Mouse (Mus musculus): ENCODE results near the gene Gm42742. TPM values are rescaled to one million over a fixed set of nuclear protein-coding genes. Genes with fewer than 3 reads are reported as not detected.
A peak's percentile ranks its signal among the peaks of the same experiment; 100 is the strongest.

The Gm42742 gene
- total RNA-seq, 4 experiments from 2014 or later = 5.5 to 40.3 (median 28.9) TPM

DNA sequence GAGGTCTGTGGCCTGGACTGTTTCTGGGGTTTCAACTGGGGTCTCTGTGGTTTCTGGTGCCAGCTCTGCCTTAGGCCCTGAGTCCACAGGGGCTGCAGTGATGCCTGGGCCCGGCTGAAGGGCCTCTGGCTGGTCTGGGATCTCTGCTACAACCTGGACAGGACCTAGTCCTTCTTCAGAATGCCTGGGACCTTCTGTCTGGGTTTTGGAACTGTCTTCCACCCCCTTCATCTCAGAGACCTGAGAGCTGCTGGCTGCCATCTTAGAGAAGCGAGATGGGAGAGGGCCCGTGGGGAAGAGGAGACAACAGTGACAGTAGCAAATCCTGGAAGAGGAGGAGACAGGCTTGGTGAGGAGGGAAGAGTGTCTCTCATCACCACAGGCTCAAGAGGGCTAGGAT, 866 bp downstream of the Gm42742 start:
- DNase-seq = no peak

DNA sequence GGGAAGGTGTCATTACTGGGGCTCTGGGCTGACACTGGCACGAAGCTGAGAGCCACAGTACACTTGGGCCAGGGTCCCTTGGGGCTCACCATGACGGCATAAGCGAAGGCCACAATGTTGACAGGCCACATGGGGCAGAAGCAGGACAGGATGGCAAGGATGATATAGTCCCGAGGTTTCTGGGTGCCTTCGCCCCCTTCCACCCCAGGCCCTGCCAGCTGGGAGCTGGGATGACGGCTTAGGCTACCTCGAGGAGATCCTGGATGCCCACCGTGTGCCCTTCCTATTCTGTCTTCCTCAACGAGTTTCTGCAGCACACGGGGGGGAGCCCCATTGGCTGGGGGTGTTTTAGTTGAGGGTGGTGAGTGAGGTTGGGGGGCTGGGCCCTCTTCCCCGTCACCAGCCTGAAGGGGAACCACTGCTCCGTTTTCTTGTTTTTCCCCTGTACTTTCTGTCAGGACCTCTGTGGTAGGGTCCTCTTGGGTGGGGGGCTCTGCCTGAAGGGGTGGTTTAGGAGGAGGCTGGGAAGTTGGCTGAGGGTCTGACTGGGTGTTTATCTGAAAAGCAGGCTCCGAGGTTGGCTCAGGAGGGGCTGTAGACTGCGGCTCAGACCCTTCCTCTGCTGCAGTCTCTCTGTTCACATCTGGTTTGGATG, 1.5 kb downstream of the Gm42742 start:
- DNase-seq = no peak

DNA sequence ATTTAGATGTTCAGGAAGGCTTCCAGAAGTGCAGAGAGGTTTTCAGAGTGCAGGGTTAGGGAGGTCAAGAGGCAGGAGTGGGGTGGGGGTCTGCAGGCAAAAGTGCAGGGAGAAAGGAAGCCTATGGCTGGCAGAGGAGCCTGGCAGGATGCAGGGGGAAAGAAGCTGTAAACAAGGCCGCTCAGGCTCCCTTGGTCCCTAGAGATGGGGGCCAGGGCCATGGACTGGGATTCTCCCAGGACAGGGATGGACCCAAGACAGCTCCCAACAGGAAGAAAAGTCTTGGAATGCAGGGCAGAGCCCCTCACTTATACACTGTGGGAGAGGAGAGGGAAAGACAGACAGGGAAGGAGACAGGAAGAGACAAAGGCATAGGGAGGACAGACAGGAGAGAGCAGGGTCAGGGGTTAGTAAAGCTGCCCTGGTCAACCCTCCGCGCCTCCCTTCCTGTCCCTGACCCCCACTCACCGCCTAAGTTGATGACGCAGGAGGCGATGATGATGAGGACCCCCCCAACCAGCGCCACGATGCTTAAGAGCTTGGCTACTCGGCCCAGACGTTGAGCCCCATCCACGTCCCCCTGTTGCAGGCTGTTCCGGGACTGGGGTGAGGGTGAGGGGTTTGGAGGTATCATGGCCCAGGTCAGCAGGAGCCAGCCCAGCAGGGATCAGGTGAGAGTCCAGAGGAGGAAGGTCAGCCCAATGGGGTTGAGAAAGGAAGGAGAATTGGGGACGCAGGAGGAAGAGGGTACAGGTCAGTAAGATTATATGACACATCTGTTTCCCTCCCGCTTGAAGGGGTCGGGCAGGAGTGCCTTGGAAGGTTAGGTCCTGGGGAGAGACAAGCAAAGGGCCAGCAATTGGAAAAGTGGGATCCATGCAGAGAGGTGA, 2.2 kb downstream of the Gm42742 start:
- peak; percentile 30 for DNase-seq

DNA sequence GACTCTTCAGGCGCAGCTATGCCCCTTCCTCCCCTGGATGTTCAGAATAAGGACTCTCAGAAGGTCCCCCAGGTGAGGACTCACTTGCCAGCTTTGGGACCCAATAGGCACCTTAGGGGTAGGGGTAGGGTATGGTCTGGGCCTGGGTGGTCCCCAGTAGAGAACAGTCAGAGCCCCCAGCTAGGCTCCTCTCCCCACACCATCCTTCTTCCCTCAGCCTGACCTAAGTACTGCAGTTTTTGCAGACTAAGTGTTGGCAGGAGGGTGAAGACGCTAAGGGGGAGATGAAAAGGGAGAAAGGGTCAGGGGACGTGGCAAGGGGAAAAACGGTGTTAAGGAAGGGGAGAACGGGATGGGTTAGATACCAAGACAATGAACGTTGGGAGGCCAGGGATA, 2.9 kb downstream of the Gm42742 start:
- DNase-seq = no peak

DNA sequence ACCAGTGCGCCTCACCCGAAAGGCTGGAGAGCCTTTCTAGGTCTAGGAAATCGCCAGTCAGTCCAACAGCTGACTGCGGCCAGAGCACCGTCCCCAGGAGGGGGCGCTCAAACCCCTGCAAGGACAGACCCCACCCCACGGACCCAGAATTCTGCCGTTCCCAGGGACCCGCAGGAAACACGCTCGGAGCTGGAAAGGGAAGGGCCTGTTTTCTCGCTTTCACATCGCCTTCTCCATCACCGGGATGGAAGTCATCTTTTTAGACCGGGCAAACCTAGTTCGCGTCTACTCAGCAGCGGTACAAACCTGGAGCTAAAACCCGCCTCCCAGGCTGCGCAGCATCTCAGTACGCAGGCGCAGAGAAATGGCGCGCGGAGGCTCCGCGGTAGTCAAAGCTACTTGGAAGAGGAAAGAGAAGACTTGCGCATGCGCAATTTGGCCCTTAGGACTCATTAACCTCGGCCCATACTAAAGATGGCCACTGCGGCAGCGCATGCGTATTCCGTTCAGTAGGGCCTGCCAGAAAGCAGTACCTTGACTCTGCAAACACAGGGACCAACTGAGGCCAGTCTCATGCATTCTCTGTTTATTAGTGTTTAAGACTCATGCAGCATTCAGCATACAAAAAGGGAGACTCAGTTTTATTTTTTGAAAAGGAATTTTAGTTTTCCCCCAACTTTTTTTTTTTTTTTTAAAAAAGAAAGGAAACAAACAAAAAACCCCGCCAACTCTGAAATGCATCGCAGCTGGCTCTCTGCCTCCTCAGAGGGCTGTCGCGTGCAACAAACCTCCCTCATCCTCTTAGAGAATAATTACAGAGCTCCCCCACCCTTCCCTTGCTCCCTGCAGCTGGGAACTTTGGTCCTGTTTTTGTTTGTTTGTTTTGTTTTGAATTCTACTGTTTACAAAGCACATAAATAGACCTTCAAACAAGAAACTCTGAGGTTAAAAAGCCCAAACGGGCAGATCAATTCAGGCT, 3.6 kb downstream of the Gm42742 start, which contains the start of gene Pagr1a:
Pagr1a (minus strand) TSS at position 382 of the 979 bp plus-strand sequence.
- peak; percentile 96 for DNase-seq

DNA sequence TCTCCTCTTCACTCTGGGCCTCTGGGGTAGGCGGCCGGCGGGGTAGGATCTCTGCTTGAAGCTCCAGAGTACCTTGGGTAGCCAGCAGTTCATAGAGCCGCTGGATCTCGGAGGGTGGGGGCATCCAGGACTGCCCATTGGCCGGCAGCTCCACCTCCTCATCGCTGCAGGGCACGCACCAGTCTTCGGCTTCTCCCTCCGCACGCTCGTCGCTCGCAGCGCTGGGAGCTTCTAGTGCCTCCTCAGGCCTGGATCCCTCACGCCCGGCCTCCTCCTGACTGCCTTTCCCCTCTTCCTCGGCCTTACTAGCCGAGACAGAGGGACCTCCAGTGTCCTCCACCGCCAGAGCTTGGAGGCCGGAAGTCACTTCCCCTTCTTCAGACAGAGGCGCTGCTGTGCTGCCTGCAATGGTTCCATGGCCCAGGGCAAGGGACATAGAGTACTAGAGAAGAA, 4.4 kb downstream of the Gm42742 start:
- no peak for DNase-seq

DNA sequence TGATC, 4.6 kb downstream of the Gm42742 start, which contains the start of gene Pagr1b:
Pagr1b (minus strand) TSS at position 4 of the 5 bp plus-strand sequence.
- no peak for DNase-seq

DNA sequence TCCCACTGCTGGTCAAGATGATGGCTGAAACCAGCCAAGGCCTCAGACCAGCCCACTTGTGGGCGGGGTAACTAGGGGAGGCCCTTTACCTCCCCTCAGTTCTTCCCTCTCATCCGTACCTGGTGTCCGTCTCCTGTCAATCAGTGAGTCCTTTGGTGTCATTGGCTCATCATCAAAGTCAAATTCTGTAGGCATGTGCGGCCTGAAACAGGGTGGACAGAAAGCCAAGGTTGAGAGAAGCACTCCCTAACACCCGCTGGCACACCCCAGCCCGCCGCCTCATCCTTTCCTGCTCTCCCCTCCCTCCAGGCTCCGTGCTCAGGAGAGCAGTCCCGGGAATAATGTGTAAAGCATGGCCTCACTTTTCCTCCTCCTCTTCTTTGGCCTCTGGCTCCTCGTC, 4.8 kb downstream of the Gm42742 start:
- DNase-seq = peak; percentile 70

DNA sequence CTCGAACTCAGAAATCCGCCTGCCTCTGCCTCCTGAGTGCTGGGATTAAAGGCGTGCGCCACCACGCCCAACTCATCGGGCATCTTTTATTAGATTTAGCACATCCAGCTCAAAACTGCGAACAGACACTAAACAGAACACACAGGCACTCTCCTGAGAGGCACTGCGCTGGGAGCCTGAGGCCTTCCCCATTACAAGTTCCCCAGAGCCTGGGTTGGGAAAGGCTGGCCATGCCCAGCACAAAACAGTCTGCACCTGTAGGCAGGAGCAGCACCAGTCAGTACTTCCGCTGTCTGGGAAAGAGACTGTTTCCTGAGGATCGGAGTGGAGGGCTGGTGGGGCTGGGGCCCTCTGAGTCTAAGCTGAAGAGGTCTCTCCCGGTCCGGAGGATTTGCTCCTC, 5.9 kb downstream of the Gm42742 start:
- DNase-seq = no peak

DNA sequence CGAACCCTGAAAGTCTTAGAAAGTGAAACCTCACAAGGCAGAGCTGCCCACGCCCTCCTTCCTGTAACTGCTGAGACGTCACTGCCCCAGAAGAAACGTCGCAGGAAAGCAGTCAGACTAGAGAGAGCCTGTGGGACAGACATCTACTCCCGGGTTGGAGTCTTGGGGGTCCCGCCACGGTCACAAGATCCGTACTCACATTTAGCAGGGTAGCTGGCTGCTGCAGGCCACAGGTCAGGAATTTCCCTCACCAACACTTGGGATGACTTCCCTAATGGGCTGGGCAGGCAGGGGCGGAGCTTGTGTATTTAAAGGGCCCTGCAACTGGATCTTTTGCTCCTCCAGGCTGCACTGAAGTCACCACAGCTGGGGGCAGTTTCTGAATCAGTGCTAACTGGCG, 6.6 kb downstream of the Gm42742 start, which contains the start of gene Mvp:
Mvp (minus strand) TSS at position 302 of the 400 bp plus-strand sequence.
- peak; percentile 75 for DNase-seq

DNA sequence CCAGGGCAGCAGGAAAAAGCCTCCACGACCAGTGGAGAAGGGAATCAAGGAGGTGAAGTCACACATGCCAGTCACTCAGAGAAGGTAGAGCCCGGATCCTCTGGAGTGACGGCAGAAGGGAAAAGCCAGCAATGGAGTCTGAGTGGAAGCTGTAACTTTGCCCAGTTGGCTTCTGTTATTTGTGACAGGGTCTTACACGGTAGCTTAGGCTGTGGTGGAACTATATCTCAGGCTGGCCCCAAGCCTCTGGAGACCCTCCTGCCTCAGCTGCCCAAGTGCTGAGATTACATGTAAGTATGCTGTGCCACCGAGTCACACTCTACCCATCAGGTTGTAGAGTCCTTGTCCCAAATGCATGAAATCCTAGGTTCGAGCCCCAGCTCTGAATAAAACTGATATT, 7.5 kb downstream of the Gm42742 start:
- no peak for DNase-seq

DNA sequence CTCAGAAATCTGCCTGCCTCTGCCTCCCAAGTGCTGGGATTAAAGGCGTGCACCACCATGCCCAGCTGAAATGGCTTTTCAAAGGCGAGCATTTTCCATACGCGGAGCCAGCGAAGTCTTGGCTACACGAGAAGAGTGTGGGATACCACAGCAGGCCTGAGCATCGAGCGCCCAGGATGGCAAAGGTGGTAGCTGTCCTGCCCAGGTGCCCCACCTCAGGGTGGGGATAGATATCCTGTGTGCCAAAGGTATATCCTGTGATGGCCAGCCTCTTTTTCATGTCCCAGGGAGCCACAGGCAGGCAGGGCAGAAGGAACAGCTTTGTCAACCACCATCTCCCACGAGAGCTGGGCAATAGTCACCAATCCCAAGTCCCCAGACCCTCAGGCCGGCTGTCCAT, 8.1 kb downstream of the Gm42742 start:
- DNase-seq = no peak

DNA sequence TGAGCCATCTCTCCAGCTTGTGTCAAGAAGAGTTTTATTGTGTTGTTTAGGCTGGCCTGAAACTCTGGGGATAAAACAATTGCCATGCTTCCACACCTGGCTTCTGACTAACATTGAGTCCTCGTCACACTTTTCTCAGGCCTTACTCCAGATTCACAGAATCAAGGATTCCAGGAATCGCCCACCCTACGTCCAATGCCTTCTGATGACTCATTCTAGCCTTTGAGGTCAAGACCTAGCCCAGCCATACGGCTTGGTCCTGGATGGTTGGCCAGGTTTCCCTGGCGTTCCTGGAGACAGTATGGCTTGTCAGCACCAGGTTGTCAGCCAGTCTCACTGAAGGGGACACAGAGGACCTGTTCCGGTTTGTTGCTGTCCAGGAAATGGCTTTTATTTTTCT, 8.5 kb downstream of the Gm42742 start:
- no peak for DNase-seq

DNA sequence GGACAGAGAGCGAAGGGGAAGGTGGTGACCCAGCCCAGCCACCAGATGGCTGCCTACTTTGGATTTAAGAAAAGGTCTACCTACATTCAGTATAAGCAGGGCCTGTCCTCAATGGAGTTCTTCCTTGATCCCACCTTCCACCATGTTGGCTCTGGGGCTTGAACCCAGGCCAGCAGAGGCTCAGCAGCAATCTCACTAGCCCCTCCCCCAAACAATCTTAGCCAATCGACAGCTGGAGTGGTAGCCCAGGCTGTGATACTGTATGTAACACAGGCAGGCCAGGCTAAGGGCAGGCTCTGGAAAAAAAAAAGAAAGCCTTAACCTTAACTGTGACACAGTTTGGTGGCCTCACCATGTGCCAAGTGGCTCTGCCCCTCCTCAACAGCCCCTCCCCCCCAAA, 9.2 kb downstream of the Gm42742 start:
- DNase-seq = no peak

DNA sequence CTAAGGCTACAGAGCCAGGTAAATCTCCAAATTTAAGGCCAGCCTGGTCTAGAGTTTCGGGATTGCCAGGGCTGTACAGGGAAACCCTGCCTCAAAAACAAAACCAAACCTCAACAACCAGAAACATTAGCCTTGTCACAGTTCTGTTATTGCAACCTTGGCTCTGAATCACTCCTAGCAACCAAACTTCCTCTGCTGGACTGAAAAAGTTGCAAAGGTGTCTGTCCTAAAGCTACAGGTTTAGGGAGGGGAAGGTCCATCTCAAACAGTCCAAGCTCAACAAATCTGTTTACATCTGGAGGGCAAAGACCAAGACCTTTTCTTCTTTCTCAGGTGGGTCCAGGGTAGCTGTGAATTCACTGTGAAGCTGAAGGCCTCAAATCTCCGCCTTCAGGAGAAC, 9.8 kb downstream of the Gm42742 start:
- DNase-seq = no peak

DNA sequence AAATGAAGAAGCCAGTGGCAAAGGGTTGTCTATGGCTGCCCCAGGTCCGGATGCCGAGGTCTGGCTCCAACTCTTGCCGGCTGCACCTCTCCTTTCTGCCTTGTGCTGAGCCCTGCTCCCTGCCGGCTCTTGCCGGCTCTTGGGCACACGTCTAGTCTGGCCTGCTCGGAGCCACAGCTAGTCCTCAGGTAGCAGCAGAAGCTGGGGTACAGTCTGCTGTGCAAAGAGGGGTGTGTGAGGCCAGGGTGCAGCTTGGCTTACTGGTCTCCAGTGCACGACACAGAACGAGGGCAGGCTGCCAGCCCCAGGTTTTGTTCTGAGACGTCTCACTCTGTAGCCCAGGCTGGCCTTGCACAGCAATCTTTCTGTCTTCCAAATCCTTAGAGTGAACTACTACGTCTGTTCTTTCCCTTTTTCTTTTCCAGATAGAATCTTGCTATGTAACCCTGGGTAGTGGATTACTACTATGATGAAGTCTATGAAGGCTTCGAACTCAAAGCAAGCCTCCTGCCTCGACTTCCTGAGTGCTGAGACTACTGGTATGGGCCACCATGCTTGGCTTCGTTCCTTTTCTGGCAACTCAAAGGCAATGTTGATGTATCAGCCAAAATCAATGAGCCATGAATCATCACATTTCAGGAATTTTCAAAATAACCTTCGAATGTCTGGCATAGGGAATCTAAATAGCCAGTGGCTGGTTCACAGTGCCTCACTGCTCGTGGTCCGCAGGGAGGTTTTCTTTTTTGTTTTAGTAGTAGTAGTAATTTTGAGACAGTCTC, 11.4 kb downstream of the Gm42742 start:
- DNase-seq = no peak

DNA sequence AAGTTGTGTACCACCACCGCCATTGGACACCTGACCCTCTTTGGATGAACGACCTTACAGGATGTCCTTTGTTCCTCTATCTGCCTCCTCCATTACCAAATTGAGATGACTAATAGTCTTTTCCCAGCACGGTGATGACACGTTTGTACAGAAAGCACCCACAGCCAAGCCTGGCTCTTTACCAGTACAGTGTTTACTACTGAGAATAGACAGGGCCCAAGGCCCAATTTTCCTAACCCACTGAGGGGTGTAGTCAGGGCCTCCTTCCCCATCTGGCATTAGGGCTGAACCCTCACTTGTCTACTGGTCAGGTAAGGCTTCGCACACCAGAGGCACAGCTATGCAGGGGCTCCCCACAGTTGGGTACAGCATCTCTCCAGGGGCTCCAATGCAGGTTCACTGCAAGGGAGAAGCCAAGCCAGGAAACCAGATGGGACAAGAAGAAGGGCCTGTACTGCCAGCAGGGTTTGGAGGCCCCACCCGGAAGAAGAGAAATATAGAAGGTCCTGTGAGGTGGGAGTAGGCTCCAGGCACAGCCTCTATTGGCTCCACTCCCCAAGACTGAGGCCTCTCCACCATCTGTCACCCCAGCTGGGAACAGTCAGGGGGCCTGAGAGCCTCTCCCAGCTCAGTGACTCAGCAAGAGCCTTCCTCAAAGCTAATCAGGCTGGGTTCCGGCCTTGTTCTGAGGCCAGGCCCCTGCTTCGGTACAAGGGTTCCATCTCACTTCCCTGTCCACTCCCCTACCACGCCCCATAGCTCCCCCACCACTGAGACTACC, 12.5 kb downstream of the Gm42742 start:
- DNase-seq = peak; percentile 66

DNA sequence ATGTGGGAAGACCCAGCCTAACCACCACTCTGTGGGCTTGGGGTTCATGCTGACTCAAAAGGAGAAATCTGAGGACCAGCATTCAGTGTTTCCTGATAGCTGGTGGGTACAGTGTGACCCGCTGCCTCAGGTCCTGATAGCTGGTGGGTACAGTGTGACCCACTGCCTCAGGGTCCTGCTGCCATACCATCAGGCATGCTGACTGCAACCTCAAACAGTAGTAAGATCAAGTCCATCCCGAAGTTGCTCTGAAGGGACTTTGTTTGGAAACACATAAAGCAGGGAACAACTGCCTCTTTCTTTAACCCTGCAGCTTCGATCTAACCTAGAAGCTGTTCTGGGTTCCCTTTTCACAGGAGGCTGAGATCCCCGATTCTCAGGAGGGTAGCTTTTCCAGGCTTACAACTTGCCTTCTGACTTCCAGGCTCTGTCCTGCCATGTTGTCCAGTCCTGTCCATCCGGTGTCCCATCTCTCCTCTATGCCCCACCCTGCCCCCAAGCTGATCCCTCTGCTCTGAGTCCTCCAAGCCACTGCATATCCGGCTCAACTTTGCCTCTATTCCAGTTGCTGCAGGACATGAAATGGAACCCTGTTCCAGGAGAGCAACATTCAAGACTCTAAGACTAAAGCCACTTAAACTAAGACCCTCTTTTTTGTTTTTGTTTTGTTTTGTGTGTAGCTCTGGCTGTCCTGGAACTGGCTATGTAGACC, 13.4 kb downstream of the Gm42742 start:
- no peak for DNase-seq

DNA sequence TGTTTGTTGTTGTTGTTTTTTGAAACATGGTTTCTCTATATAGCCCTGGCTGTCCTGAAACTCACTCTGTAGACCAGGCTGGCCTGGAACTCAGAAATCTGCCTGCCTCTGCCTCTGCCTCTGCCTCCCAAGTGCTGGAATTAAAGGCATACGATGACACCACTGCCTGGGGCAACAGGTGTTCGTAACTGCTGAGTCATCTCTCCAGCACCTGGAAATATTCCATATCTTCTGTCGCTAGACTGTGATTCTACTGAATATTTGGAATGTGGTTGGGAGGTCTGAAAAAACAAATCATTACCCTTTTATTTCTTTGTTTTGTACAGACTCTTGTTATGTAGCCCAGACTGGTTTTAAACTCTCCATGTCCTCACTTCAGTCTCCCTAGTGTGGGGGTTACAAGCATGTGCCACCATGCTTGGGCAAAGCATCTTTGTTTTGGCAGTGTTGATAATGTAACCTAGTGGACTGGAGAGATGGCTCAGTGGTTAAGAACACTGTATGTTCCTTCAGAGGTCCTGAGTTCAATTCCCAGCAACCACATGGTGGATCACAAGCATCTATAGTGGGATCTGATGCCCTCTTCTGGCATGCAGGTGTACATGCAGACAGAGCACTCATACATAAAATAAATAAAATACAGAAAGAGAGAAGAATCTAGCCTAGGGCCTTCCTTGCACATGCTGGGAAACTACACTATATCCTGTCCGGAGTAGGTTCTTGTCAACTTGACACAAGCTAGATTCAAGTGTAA, 16.6 kb downstream of the Gm42742 start:
- DNase-seq = no peak

DNA sequence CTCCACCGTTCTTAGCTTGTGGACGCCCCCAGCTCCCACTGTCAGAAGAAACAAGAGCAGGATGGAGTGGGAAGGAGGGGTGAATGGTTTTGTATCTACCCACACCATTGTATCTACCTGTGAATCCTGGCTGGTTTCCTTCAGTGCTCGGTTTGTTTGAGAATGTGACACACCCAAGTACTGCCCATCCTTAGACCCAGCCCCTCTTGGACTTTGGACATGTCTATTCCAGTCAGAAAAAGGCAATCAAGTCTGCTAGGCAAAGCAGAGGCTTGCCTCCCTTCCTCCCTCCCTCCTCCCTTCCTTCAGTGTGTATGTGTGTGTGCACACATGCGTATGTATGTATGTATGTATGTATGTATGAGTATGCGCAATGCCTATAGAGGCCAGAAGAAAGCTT, 17.3 kb downstream of the Gm42742 start:
- DNase-seq = no peak

Data from adrenal gland, adult 8-10 months (tissue).